Mouse (Mus musculus) macrophage (primary cell): ENCODE measurements around the gene Tfeb. TPM values are rescaled to one million over a fixed set of nuclear protein-coding genes. Genes with fewer than 3 reads are reported as not detected.

Experiments
- H3K27ac ChIP-seq: fragments of 350-480 bp; formaldehyde crosslinking; 2 replicates; pipeline ENCODE4 v1.9.0; 2021
- H3K36me3 ChIP-seq: fragments of 350-480 bp; formaldehyde crosslinking; 2 replicates; pipeline ENCODE4 v1.9.0; 2021; ENCODE audit errors: inconsistent target
- H3K4me3 ChIP-seq: fragments of 350-480 bp; formaldehyde crosslinking; 2 replicates; pipeline ENCODE4 v1.9.0; 2021; ENCODE audit errors: inconsistent target
- H3K79me2 ChIP-seq: fragments of 350-480 bp; formaldehyde crosslinking; 2 replicates; pipeline ENCODE4 v1.9.0; 2021; ENCODE audit errors: inconsistent target
- WGBS: methylation state at CpG from one replicate; pipeline ENCODE4 v1.1.7; 2026; ENCODE audit warnings: inconsistent platforms; ENCODE audit not compliant: missing documents; 5-methylcytosine and 5-hydroxymethylcytosine counted together
- polyA plus RNA-seq: library from polyadenylated mRNA; stranded (reverse); fragments of 250-400 nt; gene quantifications from 3 replicates; pipeline ENCODE4 v1.2.4, GENCODE M21; 2018; ENCODE audit warnings: inconsistent platforms

The Tfeb gene
- polyA plus RNA-seq, 1 experiment from 2014 or later = 15.5 TPM

GRCm38 (mm10) chr17:47777141-47777540 is 40.3 kb downstream of the Tfeb start:
- peaks cover 84% of the 10 kb centered on the region for H3K79me2 ChIP-seq
- H3K27ac ChIP-seq = no peak overlapping the region
- H3K4me3 ChIP-seq = no peak overlapping the region
- H3K36me3 ChIP-seq = no peaks in the 10 kb centered on the region
- WGBS = 56% methylated on average over 2 of the region's 2 CpGs

GRCm38 (mm10) chr17:47780470-47780869 is 43.6 kb downstream of the Tfeb start:
- Histone ChIP-seq H3K36me3 (no peaks in the 10 kb centered on the region), H3K27ac (no peak overlapping the region), H3K4me3 (no peak overlapping the region), H3K79me2 (peaks cover 77% of the 10 kb centered on the region; the same call in 1 of the 2 replicates)
- 78% methylated on average over 10 of the region's 10 CpGs for WGBS

DNA sequence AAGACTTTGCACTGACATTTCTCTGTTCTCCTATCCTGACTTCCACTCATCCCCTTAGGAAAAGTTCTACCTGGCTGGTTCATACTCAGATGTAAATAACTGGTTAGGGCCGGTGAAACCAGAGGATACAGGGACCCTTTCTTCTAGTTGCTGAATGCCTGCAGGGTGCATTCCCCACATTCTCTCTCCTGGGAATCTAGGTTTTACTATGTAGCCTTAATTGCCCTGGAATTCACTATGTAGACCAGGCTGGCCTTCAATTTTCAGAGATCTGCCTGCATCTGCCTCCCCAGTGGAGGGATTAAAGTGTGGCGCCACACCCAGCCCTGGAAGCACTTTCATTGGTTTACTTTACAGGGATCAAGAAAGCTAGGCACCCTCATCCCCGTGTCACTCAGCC is 45.7 kb downstream of the Tfeb start:
- 97% methylated on average over 3 of the region's 3 CpGs for WGBS
- Histone ChIP-seq H3K27ac (no peak overlapping the region), H3K4me3 (no peak overlapping the region), H3K79me2 (peaks cover 58% of the 10 kb centered on the region; the same call in 1 of the 2 replicates), H3K36me3 (peaks cover 15% of the 10 kb centered on the region)

DNA sequence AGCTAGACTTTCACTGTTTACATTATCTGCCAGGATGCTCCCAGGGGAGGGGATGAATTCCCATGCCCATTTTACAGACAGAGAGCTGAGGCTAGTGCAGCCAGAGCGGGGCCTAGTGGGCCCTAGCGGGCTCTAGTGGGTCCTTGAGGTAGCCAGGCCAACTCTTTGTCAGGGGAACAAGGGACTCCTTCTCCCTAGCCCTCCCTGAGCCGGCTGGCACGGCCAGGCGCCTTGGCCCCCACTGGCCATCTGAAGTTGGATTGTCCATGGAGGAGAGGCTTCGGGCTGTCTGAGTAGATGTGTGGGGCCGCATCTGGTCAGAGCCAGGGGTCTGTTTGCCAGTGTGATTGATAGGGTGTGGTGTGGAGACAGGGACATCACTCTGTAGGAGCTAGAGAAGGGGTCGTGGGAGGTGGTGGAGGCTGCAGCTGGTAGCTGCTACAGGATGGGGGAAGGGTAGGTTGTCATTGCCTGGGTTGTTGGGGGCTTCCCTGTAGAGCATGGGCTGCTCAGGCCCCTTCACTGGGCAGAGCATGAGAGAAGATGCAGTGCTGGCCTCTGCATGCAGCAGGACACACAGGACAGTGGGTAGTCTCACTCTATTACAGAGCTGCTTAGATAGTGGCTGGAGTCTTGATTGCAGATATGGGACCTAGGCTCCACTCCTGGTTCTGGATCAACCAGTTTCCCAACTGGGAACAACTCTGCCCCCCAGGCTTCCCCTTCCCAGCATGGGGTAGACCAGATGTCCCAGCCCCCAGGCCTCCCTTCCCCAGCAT is 46.8 kb downstream of the Tfeb start:
- Histone ChIP-seq H3K27ac (peak overlapping the region; percentile 31), H3K4me3 (no peak overlapping the region), H3K36me3 (peaks cover 26% of the 10 kb centered on the region), H3K79me2 (peaks cover 46% of the 10 kb centered on the region; the same call in 1 of the 2 replicates)
- WGBS = 95% methylated on average over 6 of the region's 8 CpGs

- peaks cover 34% of the 10 kb centered on the region for H3K36me3 ChIP-seq
Measured at GRCm38 (mm10) chr17:47784411-47784810, 47.6 kb downstream of the Tfeb start.

DNA sequence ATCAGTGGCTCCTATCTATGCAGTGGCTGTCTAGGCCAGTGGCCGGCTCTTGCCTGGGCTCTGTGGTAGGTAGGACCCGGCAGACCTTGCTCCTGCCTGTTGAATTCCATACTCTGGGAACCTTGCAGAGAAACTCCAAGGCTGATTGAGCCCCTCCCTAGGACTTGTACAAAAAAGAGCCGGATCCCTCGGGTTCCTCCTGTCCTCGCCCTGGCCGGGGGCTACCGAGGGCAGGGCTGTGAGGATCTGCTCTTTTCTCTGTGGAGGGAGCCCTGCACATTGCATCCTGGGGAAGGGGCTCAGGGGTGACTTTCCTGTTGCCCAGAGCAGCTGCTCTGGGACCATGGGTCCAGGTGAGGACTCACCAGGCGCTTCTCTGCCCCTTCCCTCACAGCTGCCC is 50.8 kb downstream of the Tfeb start:
- Histone ChIP-seq H3K36me3 (peaks cover 55% of the 10 kb centered on the region), H3K79me2 (peaks cover 26% of the 10 kb centered on the region; the same call in 1 of the 2 replicates)
- WGBS = 94% methylated on average over 7 of the region's 8 CpGs

More at GRCm38 (mm10) chr17:47784411-47784810, 47.6 kb downstream of the Tfeb start:
- H3K4me3 ChIP-seq = no peak overlapping the region
- peaks cover 39% of the 10 kb centered on the region; the same call in 1 of the 2 replicates for H3K79me2 ChIP-seq
- peak overlapping the region; percentile 31 for H3K27ac ChIP-seq
- WGBS = 17% methylated on average over 6 of the region's 6 CpGs

GRCm38 (mm10) chr17:47788306-47788705 is 51.5 kb downstream of the Tfeb start:
- WGBS = 89% methylated on average over 4 of the region's 4 CpGs
- Histone ChIP-seq H3K27ac (no peak overlapping the region), H3K79me2 (peaks cover 19% of the 10 kb centered on the region; the same call in 1 of the 2 replicates), H3K36me3 (peaks cover 55% of the 10 kb centered on the region), H3K4me3 (no peak overlapping the region)

More for the DNA sequence above, 50.8 kb downstream of the Tfeb start:
- no peak overlapping the region for H3K27ac ChIP-seq
- no peak overlapping the region for H3K4me3 ChIP-seq

GRCm38 (mm10) chr17:47788996-47789395 is 52.2 kb downstream of the Tfeb start:
- H3K36me3 ChIP-seq = peaks cover 55% of the 10 kb centered on the region
- 96% methylated on average over 6 of the region's 6 CpGs for WGBS
- no peak overlapping the region for H3K27ac ChIP-seq
- H3K79me2 ChIP-seq = peaks cover 12% of the 10 kb centered on the region; the same call in 1 of the 2 replicates
- no peak overlapping the region for H3K4me3 ChIP-seq

DNA sequence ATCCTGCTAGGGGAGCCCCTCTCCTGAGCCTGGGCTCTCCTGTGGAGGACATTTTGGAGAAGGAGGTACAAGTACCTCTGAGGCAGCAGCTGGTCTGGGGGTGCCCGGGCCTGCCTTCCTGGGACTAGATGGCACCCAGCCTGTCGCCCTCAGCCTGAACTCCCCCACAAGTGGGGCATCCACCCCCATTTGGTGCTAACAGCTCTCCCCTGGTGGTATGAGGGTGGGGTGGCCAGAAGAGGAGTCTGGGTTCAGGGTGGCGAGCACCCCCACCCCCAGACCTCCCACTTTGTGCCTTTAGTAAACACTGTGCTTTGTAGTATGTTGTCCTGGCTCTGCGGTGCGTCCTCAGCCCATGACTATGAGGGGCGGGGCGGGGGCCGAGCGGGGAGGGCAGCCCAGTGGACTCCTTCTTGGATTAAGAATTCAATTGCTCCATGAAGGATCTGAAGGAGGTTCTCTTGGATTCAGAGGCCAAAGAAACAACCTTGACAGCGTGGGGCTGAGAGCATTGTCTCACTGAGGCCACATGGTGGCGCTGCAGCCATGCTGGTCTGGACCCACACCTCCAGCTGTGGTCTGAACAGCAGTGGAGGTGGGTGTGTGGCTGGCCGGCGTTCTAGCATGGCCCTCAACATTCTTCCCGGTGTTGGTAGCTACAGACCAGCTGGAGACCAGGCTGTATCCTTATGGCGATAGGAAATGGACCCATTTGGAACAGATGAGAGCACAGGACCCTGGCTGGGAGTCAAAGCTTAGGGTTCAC is 55.5 kb downstream of the Tfeb start:
- H3K27ac ChIP-seq = no peak overlapping the region
- peaks cover 43% of the 10 kb centered on the region for H3K36me3 ChIP-seq
- WGBS = 62% methylated on average over 15 of the region's 15 CpGs
- H3K79me2 ChIP-seq = no peaks in the 10 kb centered on the region
- no peak overlapping the region for H3K4me3 ChIP-seq

GRCm38 (mm10) chr17:47793377-47793776 is 56.5 kb downstream of the Tfeb start:
- Histone ChIP-seq H3K27ac (no peak overlapping the region), H3K36me3 (peaks cover 32% of the 10 kb centered on the region; the same call in 1 of the 2 replicates), H3K4me3 (no peak overlapping the region), H3K79me2 (no peaks in the 10 kb centered on the region)
- WGBS = 6% methylated on average over 9 of the region's 9 CpGs

DNA sequence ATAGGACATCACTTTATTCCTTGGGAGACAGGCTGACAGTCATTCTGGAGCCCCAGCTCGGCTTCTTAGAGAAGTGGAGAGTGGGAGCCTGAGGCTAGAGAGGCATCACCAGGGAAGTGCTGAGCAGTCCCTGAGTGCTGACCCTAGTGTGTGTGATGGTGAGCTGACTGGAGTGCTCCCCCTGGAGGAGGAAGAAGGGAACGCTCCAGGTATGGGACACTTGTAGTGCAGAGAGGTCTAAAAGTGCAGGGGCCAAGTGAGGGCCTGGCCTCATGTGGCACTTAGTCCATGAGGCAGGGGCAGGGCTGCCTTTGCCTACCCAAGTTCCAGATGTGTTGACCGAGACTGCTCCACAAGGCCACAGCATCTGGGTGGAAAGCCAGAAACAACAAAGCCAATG is 58.6 kb downstream of the Tfeb start:
- Histone ChIP-seq H3K36me3 (peaks cover 12% of the 10 kb centered on the region; the same call in 1 of the 2 replicates), H3K27ac (no peak overlapping the region), H3K4me3 (no peak overlapping the region), H3K79me2 (no peaks in the 10 kb centered on the region)
- WGBS = 68% methylated on average over 3 of the region's 3 CpGs

DNA sequence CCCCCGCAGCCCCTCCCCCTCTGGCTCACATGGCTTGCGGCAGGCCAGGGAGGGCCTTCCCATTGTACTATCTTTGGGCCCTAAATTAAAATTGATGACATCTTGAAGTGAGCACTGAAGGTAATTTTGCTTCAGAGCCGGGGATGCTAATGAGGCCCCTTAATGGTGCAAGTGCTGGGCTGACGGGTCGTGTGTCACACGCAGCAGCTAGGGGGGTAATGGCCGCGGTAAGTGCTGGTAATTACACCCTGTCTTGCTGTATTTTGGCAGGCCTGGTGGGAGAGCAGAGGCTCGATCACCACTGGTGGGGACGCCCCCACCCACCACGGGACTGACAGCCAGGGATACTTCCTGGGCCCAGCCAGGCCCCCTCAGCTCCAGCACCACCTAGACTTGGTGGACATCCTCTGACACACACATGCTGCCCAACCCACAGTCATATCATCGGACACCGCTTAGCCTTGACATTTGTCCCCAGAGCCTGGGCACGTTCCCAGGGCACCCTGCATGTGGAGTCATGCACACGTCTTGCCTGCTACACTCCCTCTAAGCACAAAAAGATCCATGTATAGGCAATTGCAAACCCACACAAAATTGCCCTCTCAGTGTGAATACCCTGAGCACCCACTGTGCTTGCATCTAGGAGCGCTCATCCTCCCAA is 59.5 kb downstream of the Tfeb start:
- Histone ChIP-seq H3K4me3 (no peak overlapping the region), H3K27ac (no peak overlapping the region), H3K79me2 (no peaks in the 10 kb centered on the region), H3K36me3 (peaks cover 7% of the 10 kb centered on the region; the same call in 1 of the 2 replicates)
- WGBS = 88% methylated on average over 16 of the region's 16 CpGs

DNA sequence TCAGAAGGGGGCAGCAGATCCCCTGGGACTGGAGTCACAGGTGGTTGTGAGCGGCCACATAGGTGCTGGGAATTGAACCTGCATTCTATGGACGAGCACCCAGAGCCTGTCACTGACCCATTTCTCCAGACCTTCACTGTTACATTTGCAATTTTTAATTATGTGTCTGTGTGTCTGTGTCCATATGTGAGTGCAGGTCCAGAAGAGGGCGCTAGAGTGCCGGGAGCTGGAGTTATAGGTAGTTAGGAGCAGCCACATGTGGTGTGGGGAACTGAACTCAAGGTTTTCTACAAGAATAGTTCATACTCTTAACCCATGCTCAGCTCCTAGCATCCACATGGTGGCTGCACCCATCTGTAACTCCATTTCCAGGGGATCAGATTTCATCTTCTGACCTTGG is 60.1 kb downstream of the Tfeb start:
- Histone ChIP-seq H3K27ac (no peak overlapping the region), H3K79me2 (no peaks in the 10 kb centered on the region), H3K36me3 (peaks cover 1% of the 10 kb centered on the region; the same call in 1 of the 2 replicates), H3K4me3 (no peak overlapping the region)
- WGBS = 88% methylated on average over 4 of the region's 4 CpGs

- Histone ChIP-seq H3K79me2 (no peaks in the 10 kb centered on the region), H3K36me3 (no peaks in the 10 kb centered on the region), H3K4me3 (no peak overlapping the region), H3K27ac (no peak overlapping the region)
- WGBS = 93% methylated on average over 9 of the region's 9 CpGs
Measured at GRCm38 (mm10) chr17:47797383-47797782, 60.6 kb downstream of the Tfeb start.
